Mouse (Mus musculus): Measurements from ENCODE around the gene Dapk3. TPM values are rescaled to one million over a fixed set of nuclear protein-coding genes. Genes with fewer than 3 reads are reported as not detected.
A peak's percentile ranks its signal among the peaks of the same experiment; 100 is the strongest.
"Not testable (repeated sequence)": the region's sequence is repeated elsewhere in the genome, so short reads cannot be mapped to it uniquely, and the experiment has no call there.

Dapk3 gene
- polyA plus RNA-seq, 1 experiment from 2014 or later = 55.8 TPM

DNA sequence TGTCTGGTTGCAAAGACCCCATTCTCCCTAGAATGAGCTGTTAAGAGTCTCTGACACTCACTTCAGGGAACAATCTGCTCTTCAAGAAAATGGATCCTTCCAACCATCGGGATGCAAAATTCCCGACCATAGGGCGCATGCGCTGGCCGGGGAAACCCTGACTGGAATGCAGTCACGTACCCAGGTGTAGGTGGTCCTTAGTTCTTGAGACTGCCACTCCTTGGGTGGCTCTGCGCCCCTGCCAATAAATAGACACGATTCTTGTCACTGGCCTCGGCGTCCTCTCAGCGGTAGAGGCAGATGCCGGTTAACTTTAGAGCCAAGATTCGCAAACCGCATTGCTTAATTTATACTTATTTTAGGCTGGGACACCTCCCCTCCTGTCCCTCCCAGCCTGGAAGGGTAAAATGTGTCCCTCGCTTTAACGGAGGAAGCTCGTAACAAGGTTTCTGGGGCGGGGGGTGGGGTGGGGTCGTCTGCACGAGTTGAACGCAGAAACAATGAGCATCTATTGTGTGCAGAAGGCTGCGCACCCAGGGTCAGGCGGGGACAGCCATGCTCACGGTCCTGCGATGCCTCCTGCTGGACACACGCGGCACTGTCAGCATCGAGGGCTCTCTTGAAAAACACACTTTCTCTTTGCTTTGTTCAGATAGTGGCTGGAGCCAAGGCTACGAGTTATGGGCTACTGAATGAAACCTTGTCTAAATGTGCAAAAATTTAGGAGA lies 8.0 kb upstream of the Dapk3 start:
- DNase-seq (peak; percentile 93), ATAC-seq (ENCODE audit: insufficient read depth) (peak; percentile 62)
- peak overlapping the region; percentile 35 for H3K4me3 ChIP-seq (ENCODE audit: low read depth, low read length)
- no peaks in the 10 kb centered on the region for H3K27me3 ChIP-seq (ENCODE audit: insufficient read depth, low read length)
- peak overlapping the region; percentile 45 for H3K9ac ChIP-seq
- TF ChIP-seq CTCF (IDR thresholded peaks at IDR 0.05; ENCODE audit: low read depth) = peak; percentile 96
- peak overlapping the region; percentile 89 for H3K4me2 ChIP-seq
- 2% methylated on average over 29 of the region's 29 CpGs for WGBS
- peaks cover 5% of the 10 kb centered on the region for H3K4me1 ChIP-seq (ENCODE audit: insufficient read depth)
- peaks cover 29% of the 10 kb centered on the region for H3K36me3 ChIP-seq (ENCODE audit: insufficient read depth)
- no peaks in the 10 kb centered on the region for H3K9me3 ChIP-seq (ENCODE audit: low read depth, low read length)
- peak overlapping the region; percentile 94 for H3K27ac ChIP-seq (ENCODE audit: low read depth)

DNA sequence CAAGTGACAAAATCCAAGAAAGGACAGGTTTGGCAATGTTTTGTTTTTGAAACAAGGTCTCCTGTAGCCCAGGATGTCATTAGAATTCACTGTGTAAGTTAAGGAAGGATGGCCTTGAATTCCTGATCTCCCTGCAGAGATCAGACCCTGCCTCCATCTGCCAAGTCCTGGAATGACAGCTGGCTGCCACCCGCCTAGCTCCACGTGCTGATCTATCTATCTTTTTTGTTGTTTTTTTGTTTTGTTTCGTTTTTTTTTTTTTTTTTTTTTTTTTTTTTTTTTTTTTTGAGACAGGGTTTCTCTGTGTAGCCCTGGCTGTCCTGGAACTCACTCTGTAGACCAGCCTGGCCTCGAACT lies 7.5 kb upstream of the Dapk3 start:
- ATAC-seq (ENCODE audit: insufficient read depth); DNase-seq; H3K4me1 ChIP-seq (ENCODE audit: insufficient read depth): not testable (repeated sequence)

DNA sequence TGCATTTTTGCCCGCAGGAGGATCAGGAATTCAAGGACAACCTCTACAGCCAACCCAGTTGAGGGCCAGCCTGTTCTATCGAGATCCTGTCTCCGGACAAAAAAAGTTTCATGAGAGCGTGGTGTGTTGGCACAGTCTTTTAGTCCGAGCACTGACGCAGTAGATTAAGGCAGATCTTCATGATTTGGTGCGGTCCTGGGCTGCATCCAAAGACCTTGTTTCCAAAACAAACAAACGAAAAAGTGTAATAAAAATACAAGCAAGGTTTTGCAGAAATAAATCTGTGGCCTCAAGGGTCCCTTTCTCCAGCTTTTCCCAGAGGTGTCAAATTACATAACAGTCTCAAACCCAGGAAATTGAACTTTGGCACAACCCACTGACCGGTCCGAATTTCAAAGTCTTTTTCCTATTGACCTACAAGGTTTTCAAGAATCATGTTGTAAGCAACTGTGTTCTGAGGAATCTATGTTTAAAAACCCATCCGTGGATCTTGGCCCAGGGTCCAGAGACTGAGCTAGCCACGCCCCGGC lies 6.8 kb upstream of the Dapk3 start:
- peak overlapping the region; percentile 99 for H3K4me3 ChIP-seq (ENCODE audit: low read depth, low read length)
- DNase-seq = no peak
- H3K9me3 ChIP-seq (ENCODE audit: low read depth, low read length) = no peaks in the 10 kb centered on the region
- peak overlapping the region; percentile 89 for H3K4me2 ChIP-seq
- WGBS = 2% methylated on average over 13 of the region's 13 CpGs
- peak overlapping the region; percentile 28 for H3K9ac ChIP-seq
- no peaks in the 10 kb centered on the region for H3K27me3 ChIP-seq (ENCODE audit: insufficient read depth, low read length)
- H3K27ac ChIP-seq (ENCODE audit: low read depth) = peak overlapping the region; percentile 94
- H3K4me1 ChIP-seq (ENCODE audit: insufficient read depth) = peaks cover 5% of the 10 kb centered on the region
- peak; percentile 4 for ATAC-seq (ENCODE audit: insufficient read depth)
- TF ChIP-seq CTCF (IDR thresholded peaks at IDR 0.05; ENCODE audit: low read depth) = no peak
- peaks cover 41% of the 10 kb centered on the region for H3K36me3 ChIP-seq (ENCODE audit: insufficient read depth)

More for the DNA sequence above, 7.5 kb upstream of the Dapk3 start:
- H3K4me3 ChIP-seq (ENCODE audit: low read depth, low read length); H3K27me3 ChIP-seq (ENCODE audit: insufficient read depth, low read length); H3K9me3 ChIP-seq (ENCODE audit: low read depth, low read length): not testable (repeated sequence)
- WGBS = 11% methylated on average over 4 of the region's 4 CpGs
- H3K27ac ChIP-seq (ENCODE audit: low read depth) = peak overlapping the region; percentile 94
- H3K36me3 ChIP-seq (ENCODE audit: insufficient read depth) = peaks cover 34% of the 10 kb centered on the region
- H3K4me2 ChIP-seq = peak overlapping the region; percentile 89
- peak overlapping the region; percentile 45; the same call in 1 of the 2 replicates for H3K9ac ChIP-seq

DNA sequence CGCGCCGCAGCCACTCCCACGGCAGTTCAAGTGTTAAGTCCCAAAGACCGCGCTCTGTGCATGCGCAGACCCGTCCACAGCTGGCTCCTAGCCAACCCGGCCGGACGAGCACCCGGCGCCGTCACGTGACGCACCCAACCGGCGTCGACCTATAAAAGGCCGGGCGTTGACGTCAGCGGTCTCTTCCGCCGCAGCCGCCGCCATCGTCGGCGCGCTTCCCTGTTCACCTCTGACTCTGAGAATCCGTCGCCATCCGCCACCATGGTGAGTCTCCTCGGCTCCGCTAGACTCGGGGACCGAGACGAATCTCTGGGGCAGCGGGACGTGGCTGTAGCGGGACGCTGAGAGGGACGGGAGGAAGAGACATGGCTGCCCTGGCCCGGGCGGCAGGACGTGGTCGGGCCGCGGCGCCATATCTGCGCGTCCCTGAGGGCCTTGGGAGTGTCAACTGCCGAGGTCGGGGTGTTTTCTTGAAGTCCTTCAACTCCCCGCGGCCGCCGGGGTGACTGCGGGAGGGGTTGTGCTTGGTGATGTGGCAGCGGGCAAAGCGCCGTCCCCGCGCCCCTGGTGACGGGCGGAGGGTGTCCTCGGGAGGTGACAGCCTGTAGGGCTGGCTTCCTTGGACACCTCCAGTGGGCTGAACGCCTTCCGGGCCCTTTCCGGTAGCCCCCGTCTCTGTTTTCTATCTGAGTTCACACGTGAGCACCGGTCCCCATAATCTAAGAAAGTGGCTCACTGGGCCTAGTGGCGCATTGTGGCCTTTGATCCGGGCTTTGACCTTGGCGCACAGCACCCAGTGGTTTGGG lies 6.1 kb upstream of the Dapk3 start, which contains the start of gene Eef2:
Eef2 (plus strand) TSS at position 166 of the 806 bp plus-strand sequence.
- under 1% methylated on average over 75 of the region's 77 CpGs for WGBS
- peaks cover 48% of the 10 kb centered on the region for H3K36me3 ChIP-seq (ENCODE audit: insufficient read depth)

DNA sequence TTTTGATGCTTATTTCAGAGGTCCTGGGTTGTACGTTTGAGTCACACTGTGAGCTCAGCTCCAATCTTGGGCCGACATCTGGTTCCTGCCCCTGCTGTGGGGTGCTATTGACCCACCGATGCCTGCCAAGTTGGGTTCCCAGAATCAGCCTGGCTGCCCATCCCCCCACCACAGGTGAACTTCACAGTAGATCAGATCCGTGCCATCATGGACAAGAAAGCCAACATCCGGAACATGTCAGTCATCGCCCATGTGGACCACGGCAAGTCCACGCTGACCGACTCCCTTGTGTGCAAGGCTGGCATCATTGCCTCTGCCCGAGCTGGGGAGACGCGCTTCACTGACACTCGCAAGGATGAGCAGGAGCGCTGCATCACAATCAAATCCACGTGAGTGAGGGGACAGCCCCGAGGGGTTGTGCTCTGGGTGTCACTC lies 5.3 kb upstream of the Dapk3 start:
- Histone ChIP-seq H3K4me1 (ENCODE audit: insufficient read depth) (peaks cover 5% of the 10 kb centered on the region), H3K36me3 (ENCODE audit: insufficient read depth) (peaks cover 56% of the 10 kb centered on the region), H3K9me3 (ENCODE audit: low read depth, low read length) (no peaks in the 10 kb centered on the region), H3K4me3 (ENCODE audit: low read depth, low read length) (peak overlapping the region; percentile 99), H3K27ac (ENCODE audit: low read depth) (peak overlapping the region; percentile 94), H3K9ac (peak overlapping the region; percentile 99), H3K4me2 (peak overlapping the region; percentile 89), H3K27me3 (ENCODE audit: insufficient read depth, low read length) (no peaks in the 10 kb centered on the region)
- ATAC-seq (ENCODE audit: insufficient read depth) (no peak), DNase-seq (peak; percentile 26)
- TF ChIP-seq CTCF (IDR thresholded peaks at IDR 0.05; ENCODE audit: low read depth) = no peak
- 7% methylated on average over 16 of the region's 16 CpGs for WGBS

More for the DNA sequence above, 6.1 kb upstream of the Dapk3 start, which contains the start of gene Eef2:
- Histone ChIP-seq H3K9ac (peak within 1 kb of the TSS; percentile 99), H3K27ac (ENCODE audit: low read depth) (peak within 1 kb of the TSS; percentile 94), H3K4me1 (ENCODE audit: insufficient read depth) (peaks cover 5% of the 10 kb centered on the region), H3K4me2 (peak within 1 kb of the TSS; percentile 89), H3K4me3 (ENCODE audit: low read depth, low read length) (peak within 1 kb of the TSS; percentile 99), H3K9me3 (ENCODE audit: low read depth, low read length) (no peaks in the 10 kb centered on the region), H3K27me3 (ENCODE audit: insufficient read depth, low read length) (no peaks in the 10 kb centered on the region)
- ATAC-seq (ENCODE audit: insufficient read depth) = peak; percentile 77
- DNase-seq = peak; percentile 100
- no peak for TF ChIP-seq CTCF (IDR thresholded peaks at IDR 0.05; ENCODE audit: low read depth)

DNA sequence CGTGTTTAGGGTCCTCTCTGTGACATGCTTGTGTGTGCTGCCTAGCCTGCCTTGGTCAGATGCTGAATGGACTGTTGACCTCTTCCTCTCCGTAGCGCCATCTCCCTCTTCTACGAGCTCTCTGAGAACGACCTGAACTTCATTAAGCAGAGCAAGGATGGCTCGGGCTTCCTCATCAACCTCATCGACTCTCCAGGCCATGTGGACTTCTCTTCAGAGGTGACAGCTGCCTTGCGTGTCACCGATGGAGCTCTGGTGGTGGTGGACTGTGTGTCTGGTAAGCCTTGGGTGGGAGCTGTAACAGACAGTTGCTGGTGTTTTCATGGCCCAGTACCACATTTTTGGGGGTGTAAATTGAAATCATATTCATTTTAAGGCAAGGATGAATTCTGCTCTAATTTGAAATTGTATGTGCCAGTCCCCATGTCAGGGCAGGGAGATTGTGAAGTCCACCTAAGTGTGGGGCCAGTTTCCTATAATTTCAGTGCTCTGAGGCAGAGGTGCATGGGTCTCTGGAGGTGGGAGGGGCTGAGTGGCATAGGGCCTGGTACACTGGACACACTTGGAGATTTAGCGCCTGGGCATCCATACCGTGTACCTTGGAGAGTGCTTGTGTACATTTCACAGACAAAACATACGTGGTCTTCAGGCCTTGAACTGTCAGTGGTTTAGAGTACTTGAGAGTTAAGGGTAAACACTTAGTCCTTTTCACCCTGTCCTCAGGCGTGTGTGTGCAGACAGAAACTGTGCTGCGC lies 4.7 kb upstream of the Dapk3 start:
- ATAC-seq (ENCODE audit: insufficient read depth) = no peak
- H3K4me1 ChIP-seq (ENCODE audit: insufficient read depth) = peaks cover 5% of the 10 kb centered on the region
- H3K9ac ChIP-seq = peak overlapping the region; percentile 99
- peak overlapping the region; percentile 99 for H3K4me3 ChIP-seq (ENCODE audit: low read depth, low read length)
- no peaks in the 10 kb centered on the region for H3K27me3 ChIP-seq (ENCODE audit: insufficient read depth, low read length)
- no peak for DNase-seq
- no peak for TF ChIP-seq CTCF (IDR thresholded peaks at IDR 0.05; ENCODE audit: low read depth)
- 54% methylated on average over 14 of the region's 14 CpGs for WGBS
- H3K36me3 ChIP-seq (ENCODE audit: insufficient read depth) = peaks cover 56% of the 10 kb centered on the region
- H3K4me2 ChIP-seq = peak overlapping the region; percentile 89
- peak overlapping the region; percentile 94; the same call in 1 of the 2 replicates for H3K27ac ChIP-seq (ENCODE audit: low read depth)
- no peaks in the 10 kb centered on the region for H3K9me3 ChIP-seq (ENCODE audit: low read depth, low read length)

All from lung, embryonic 14.5 days (tissue).